8 mouse cellular contexts compared by ENCODE assay signal in genomic region chr2:167491757-167492708, GRCm38 (mm10). TPM values are rescaled to one million over a fixed set of nuclear protein-coding genes. Genes with fewer than 3 reads are reported as not detected.
DNase-seq lines count a peak whose midpoint lies in the region; ATAC-seq and TF ChIP-seq lines count a peak whose summit lies in the region.

Gene Rnf114, plus strand, starts transcription at chr2:167492645.

- DNase-seq in 3T3-L1 (ENCODE audit: low read depth, low spot score) = peak; percentile 52
- DNase-seq in MEL (ENCODE audit: low read depth, low spot score) = peak; percentile 63
- DNase-seq in heart, adult 18-20 months = no peak
- peak; percentile 27 to 37 for DNase-seq in urinary bladder, postnatal 36 days (ENCODE audit: low spot score in 2 of 2)

- TF ChIP-seq EP300 in MEL (IDR thresholded peaks at IDR 0.05; ENCODE audit: low read depth in 1 of 2, low read length in 2 of 2) = no peak

- no peak; a peak in 2 of 4 replicates for TF ChIP-seq POLR2A in MEL (IDR thresholded peaks at IDR 0.05; ENCODE audit: control insufficient read depth in 1 of 2, insufficient read depth in 1 of 2, low read depth in 1 of 2, low read length in 2 of 2, poor library complexity in 1 of 2)
- TF ChIP-seq POLR2A in cortical plate, adult 2 months (IDR thresholded peaks at IDR 0.05; ENCODE audit: extremely low read depth, insufficient read depth, low read length) = no peak

- H3K4me1 ChIP-seq in MEL (ENCODE audit: control insufficient read depth in 1 of 2, insufficient read depth in 2 of 2, low read length in 2 of 2) = peaks cover 5 to 7% of the 10 kb centered on the region in 2 experiments; a peak in 2 of 4 replicates
- peaks cover 4% of the 10 kb centered on the region for H3K4me1 ChIP-seq in cortical plate, adult 2 months (ENCODE audit: control insufficient read depth, insufficient read depth, low read length)
- 0 out of 2 replicates have a peak, but pooled peaks cover 6% of the 10 kb centered on the region for H3K4me1 ChIP-seq in intestine, postnatal 0 days (replicated peaks; ENCODE audit: control insufficient read depth, insufficient read depth, low read length)
- peaks cover 24% of the 10 kb centered on the region for H3K4me1 ChIP-seq in limb, embryonic 15.5 days
- peaks cover 24% of the 10 kb centered on the region for H3K4me1 ChIP-seq in midbrain, embryonic 15.5 days

- peaks cover 41% of the 10 kb centered on the region for H3K79me2 ChIP-seq in MEL (ENCODE audit: control insufficient read depth, insufficient read depth, low read length, poor library complexity)

- ATAC-seq in intestine, postnatal 0 days = peak; percentile 53
- ATAC-seq in limb, embryonic 15.5 days (ENCODE audit: insufficient number of reproducible peaks, low FRiP score, low TSS enrichment, low read depth) = peak; percentile 22
- peak; percentile 55 for ATAC-seq in midbrain, embryonic 15.5 days (replicated peaks)

- no peak for TF ChIP-seq RAD21 in MEL (IDR thresholded peaks at IDR 0.05; ENCODE audit: low read depth, low read length)

- 2% methylated on average over 52 of the region's 52 CpGs for WGBS in intestine, postnatal 0 days
- WGBS in limb, embryonic 15.5 days = 3% methylated on average over 47 of the region's 52 CpGs
- whole genome bisulfite sequencing in midbrain, embryonic 15.5 days = 3% methylated on average over 51 of the region's 52 CpGs

- no peaks in the 10 kb centered on the region for H3K27me3 ChIP-seq in MEL (ENCODE audit: control insufficient read depth in 1 of 2, insufficient read depth in 2 of 2, low read length in 2 of 2)
- no peaks in the 10 kb centered on the region for H3K27me3 ChIP-seq in intestine, postnatal 0 days (replicated peaks; ENCODE audit: control insufficient read depth, insufficient read depth, low read length)
- no peaks in the 10 kb centered on the region for H3K27me3 ChIP-seq in limb, embryonic 15.5 days
- no peaks in the 10 kb centered on the region for H3K27me3 ChIP-seq in midbrain, embryonic 15.5 days (replicated peaks)

- TF ChIP-seq CTCF in MEL (IDR thresholded peaks at IDR 0.05 in 2 of 3, conservative IDR thresholded peaks at IDR 0.05 in 1 of 3; ENCODE audit: control insufficient read depth in 1 of 3, insufficient read depth in 1 of 3, low read depth in 2 of 3, low read length in 3 of 3, poor library complexity in 1 of 3, severe bottlenecking in 1 of 3) = no peak
- no peak for TF ChIP-seq CTCF in cortical plate, adult 2 months (IDR thresholded peaks at IDR 0.05; ENCODE audit: extremely low read depth, insufficient read depth, low read length)
- TF ChIP-seq CTCF in intestine, postnatal 0 days (IDR thresholded peaks at IDR 0.05; ENCODE audit: low read depth) = no peak

- peak within 1 kb of the TSS; percentile 87 for H3K4me2 ChIP-seq in intestine, postnatal 0 days (replicated peaks; ENCODE audit: low read depth)
- peak within 1 kb of the TSS; percentile 90 for H3K4me2 ChIP-seq in limb, embryonic 15.5 days
- H3K4me2 ChIP-seq in midbrain, embryonic 15.5 days = peak within 1 kb of the TSS; percentile 82

- peak within 1 kb of the TSS; percentile 76 for H3K9ac ChIP-seq in MEL (ENCODE audit: control insufficient read depth, low read depth, low read length, poor library complexity, severe bottlenecking)
- H3K9ac ChIP-seq in intestine, postnatal 0 days (ENCODE audit: low read depth, low read length) = peak within 1 kb of the TSS; percentile 98
- peak within 1 kb of the TSS; percentile 89 for H3K9ac ChIP-seq in limb, embryonic 15.5 days
- H3K9ac ChIP-seq in midbrain, embryonic 15.5 days = peak within 1 kb of the TSS; percentile 94

- no peaks in the 10 kb centered on the region for H3K9me3 ChIP-seq in MEL (replicated peaks; ENCODE audit: insufficient read depth, low read length)
- no peaks in the 10 kb centered on the region for H3K9me3 ChIP-seq in intestine, postnatal 0 days (ENCODE audit: control insufficient read depth)
- H3K9me3 ChIP-seq in limb, embryonic 15.5 days = no peaks in the 10 kb centered on the region
- no peaks in the 10 kb centered on the region for H3K9me3 ChIP-seq in midbrain, embryonic 15.5 days

- H3K36me3 ChIP-seq in MEL (ENCODE audit: control insufficient read depth in 1 of 2, insufficient read depth in 2 of 2, low read length in 2 of 2) = peaks cover 1 to 9% of the 10 kb centered on the region in 2 experiments; a peak in 2 of 4 replicates
- H3K36me3 ChIP-seq in intestine, postnatal 0 days (ENCODE audit: control insufficient read depth, insufficient read depth) = no peaks in the 10 kb centered on the region
- no peaks in the 10 kb centered on the region; the same call in 1 of the 2 replicates for H3K36me3 ChIP-seq in limb, embryonic 15.5 days
- no peaks in the 10 kb centered on the region for H3K36me3 ChIP-seq in midbrain, embryonic 15.5 days (replicated peaks)

- H3K4me3 ChIP-seq in MEL (ENCODE audit: control insufficient read depth in 1 of 2, insufficient read depth in 1 of 2, low read depth in 2 of 2, low read length in 2 of 2) = peak within 1 kb of the TSS; percentile 67 to 83
- peak within 1 kb of the TSS; percentile 72 for H3K4me3 ChIP-seq in cortical plate, adult 2 months (ENCODE audit: insufficient read depth, low read length)
- H3K4me3 ChIP-seq in intestine, postnatal 0 days (ENCODE audit: low read depth, low read length) = peak within 1 kb of the TSS; percentile 100
- H3K4me3 ChIP-seq in limb, embryonic 15.5 days = peak within 1 kb of the TSS; percentile 92
- peak within 1 kb of the TSS; percentile 81 for H3K4me3 ChIP-seq in midbrain, embryonic 15.5 days

- peak within 1 kb of the TSS; percentile 90 for H3K27ac ChIP-seq in MEL (ENCODE audit: control insufficient read depth, low read depth, low read length)
- peak within 1 kb of the TSS; percentile 99 for H3K27ac ChIP-seq in cortical plate, adult 2 months (ENCODE audit: insufficient read depth, low read length)
- H3K27ac ChIP-seq in intestine, postnatal 0 days (ENCODE audit: low read depth, low read length) = peak within 1 kb of the TSS; percentile 95
- H3K27ac ChIP-seq in limb, embryonic 15.5 days = peak within 1 kb of the TSS; percentile 97
- H3K27ac ChIP-seq in midbrain, embryonic 15.5 days = peak within 1 kb of the TSS; percentile 98

TF ChIP-seq in MEL, 35 proteins besides CTCF, POLR2A, EP300 and RAD21:
- TF ChIP-seq MYB (IDR thresholded peaks at IDR 0.05; ENCODE audit: low read depth, low read length) (no peak), ZC3H11A (IDR thresholded peaks at IDR 0.05; ENCODE audit: low read depth, low read length) (no peak), UBTF (IDR thresholded peaks at IDR 0.05; ENCODE audit: borderline replicate concordance, insufficient read depth, low read depth, low read length) (0 out of 2 replicates have a peak, but pooled peaks have one; percentile 63), USF1 (IDR thresholded peaks at IDR 0.05; ENCODE audit: low read depth, low read length) (no peak)

RNA-seq across cellular contexts. Expression of gene Rnf114, which starts in this region (rescaled TPM):
- 39.5 and 44.0 TPM in 2 replicates for total RNA-seq in MEL (2012; rRNA removed)
- polyA plus RNA-seq in MEL (2012; ENCODE audit: insufficient read depth in 1 of 2, insufficient read length in 2 of 2, low read depth in 1 of 2, low replicate concordance in 2 of 2, missing spikeins in 1 of 2) = 10 to 100 TPM in 1 of 2 experiments, not detected in 1; 49.2 TPM
- 98.0 and 102 TPM in 2 replicates for polyA plus RNA-seq in cortical plate, adult 2 months (2012; rRNA removed)
- total RNA-seq in heart, adult 18-20 months (2021) = 10 to 100 TPM; 72.0 to 72.3 TPM
- 62.2 and 64.8 TPM in 2 replicates for polyA plus RNA-seq in intestine, postnatal 0 days (2015; fragmentation: Nextera tagmentation; extraction: Ambion mirVana)
- polyA plus RNA-seq in limb, embryonic 15.5 days (2015; fragmentation: Nextera tagmentation; extraction: Ambion mirVana) = 69.9 and 70.3 TPM in 2 replicates
- polyA plus RNA-seq in midbrain, embryonic 15.5 days (2015; fragmentation: Nextera tagmentation; extraction: Ambion mirVana) = 131 and 140 TPM in 2 replicates

Comparison
In these comparisons a context has a peak if more than half of its experiments do, and no peak if none do; other contexts are left out.
1. DNase-seq: peak in 3T3-L1 (single experiment), MEL (single experiment) and urinary bladder, postnatal 36 days (2 of 2); none in heart, adult 18-20 months (0 of 2).
2. Peak in every context shown above with its lines, with median percentiles within 50 percentile points of each other: H3K27ac ChIP-seq, H3K4me3 ChIP-seq, H3K9ac ChIP-seq, ATAC-seq and H3K4me2 ChIP-seq.